Mouse (Mus musculus): ENCODE data around the gene Onecut3. TPM values are rescaled to one million over a fixed set of nuclear protein-coding genes. Genes with fewer than 3 reads are reported as not detected.

Onecut3 gene
- total RNA-seq, 2 experiments from 2014 or later, result not detected

GRCm38 (mm10) chr10:80502291-80502690 is 7.7 kb downstream of the Onecut3 start:
- ATAC-seq (replicated peaks; ENCODE audit: low FRiP score, low TSS enrichment, poor library complexity, severe bottlenecking), result no peak

GRCm38 (mm10) chr10:80502819-80503314 is 8.2 kb downstream of the Onecut3 start:
- ATAC-seq (replicated peaks; ENCODE audit: low FRiP score, low TSS enrichment, poor library complexity, severe bottlenecking), result no peak

- no peak for ATAC-seq (replicated peaks; ENCODE audit: low FRiP score, low TSS enrichment, poor library complexity, severe bottlenecking)
Measured at GRCm38 (mm10) chr10:80503599-80504220, 9.1 kb downstream of the Onecut3 start.

- no peak for ATAC-seq (replicated peaks; ENCODE audit: low FRiP score, low TSS enrichment, poor library complexity, severe bottlenecking)
Measured at GRCm38 (mm10) chr10:80504724-80505123, 10.1 kb downstream of the Onecut3 start.

GRCm38 (mm10) chr10:80506222-80506621 is 11.6 kb downstream of the Onecut3 start:
- ATAC-seq (replicated peaks; ENCODE audit: low FRiP score, low TSS enrichment, poor library complexity, severe bottlenecking), result peak; percentile 63

GRCm38 (mm10) chr10:80509412-80510272 is 15.0 kb downstream of the Onecut3 start:
- peak; percentile 90 for ATAC-seq (replicated peaks; ENCODE audit: low FRiP score, low TSS enrichment, poor library complexity, severe bottlenecking)

GRCm38 (mm10) chr10:80510273-80510660 is 15.6 kb downstream of the Onecut3 start:
- no peak for ATAC-seq (replicated peaks; ENCODE audit: low FRiP score, low TSS enrichment, poor library complexity, severe bottlenecking)

- ATAC-seq (replicated peaks; ENCODE audit: low FRiP score, low TSS enrichment, poor library complexity, severe bottlenecking), result no peak
Measured at GRCm38 (mm10) chr10:80513739-80514138, 19.1 kb downstream of the Onecut3 start.

GRCm38 (mm10) chr10:80519287-80519686 is 24.7 kb downstream of the Onecut3 start:
- no peak for ATAC-seq (replicated peaks; ENCODE audit: low FRiP score, low TSS enrichment, poor library complexity, severe bottlenecking)

- ATAC-seq (replicated peaks; ENCODE audit: low FRiP score, low TSS enrichment, poor library complexity, severe bottlenecking), result no peak
Measured at GRCm38 (mm10) chr10:80523299-80523698, 28.7 kb downstream of the Onecut3 start.

GRCm38 (mm10) chr10:80526172-80526571 is 31.5 kb downstream of the Onecut3 start:
- ATAC-seq (replicated peaks; ENCODE audit: low FRiP score, low TSS enrichment, poor library complexity, severe bottlenecking), result no peak

GRCm38 (mm10) chr10:80532783-80533182 is 38.1 kb downstream of the Onecut3 start:
- peak; percentile 55 for ATAC-seq (replicated peaks; ENCODE audit: low FRiP score, low TSS enrichment, poor library complexity, severe bottlenecking)

- peak; percentile 74 for ATAC-seq (replicated peaks; ENCODE audit: low FRiP score, low TSS enrichment, poor library complexity, severe bottlenecking)
Measured at GRCm38 (mm10) chr10:80533704-80534103, 39.1 kb downstream of the Onecut3 start.

GRCm38 (mm10) chr10:80535071-80535470 is 40.4 kb downstream of the Onecut3 start:
- no peak for ATAC-seq (replicated peaks; ENCODE audit: low FRiP score, low TSS enrichment, poor library complexity, severe bottlenecking)

- ATAC-seq (replicated peaks; ENCODE audit: low FRiP score, low TSS enrichment, poor library complexity, severe bottlenecking), result no peak
Measured at GRCm38 (mm10) chr10:80535711-80536110, 41.1 kb downstream of the Onecut3 start.

- no peak for ATAC-seq (replicated peaks; ENCODE audit: low FRiP score, low TSS enrichment, poor library complexity, severe bottlenecking)
Measured at GRCm38 (mm10) chr10:80538180-80538579, 43.5 kb downstream of the Onecut3 start.

GRCm38 (mm10) chr10:80538710-80539394 is 44.2 kb downstream of the Onecut3 start, which contains the start of gene Atp8b3:
TSS of gene Atp8b3 (minus strand) at chr10:80539124.
- peak; percentile 83 for ATAC-seq (replicated peaks; ENCODE audit: low FRiP score, low TSS enrichment, poor library complexity, severe bottlenecking)

- ATAC-seq (replicated peaks; ENCODE audit: low FRiP score, low TSS enrichment, poor library complexity, severe bottlenecking), result no peak
Measured at GRCm38 (mm10) chr10:80539493-80539892, 44.9 kb downstream of the Onecut3 start.

GRCm38 (mm10) chr10:80543873-80544272 is 49.2 kb downstream of the Onecut3 start:
- ATAC-seq (replicated peaks; ENCODE audit: low FRiP score, low TSS enrichment, poor library complexity, severe bottlenecking), result no peak

- ATAC-seq (replicated peaks; ENCODE audit: low FRiP score, low TSS enrichment, poor library complexity, severe bottlenecking), result no peak
Measured at GRCm38 (mm10) chr10:80545590-80545989, 51.0 kb downstream of the Onecut3 start.
